Mouse (Mus musculus): ENCODE results near the gene Chpf. TPM values are rescaled to one million over a fixed set of nuclear protein-coding genes. Genes with fewer than 3 reads are reported as not detected.

Chpf gene
- polyA plus RNA-seq, 1 experiment from 2014 or later: 5.6 TPM

- Histone ChIP-seq H3K4me2 (peak overlapping the region; percentile 96), H3K9me3 (replicated peaks) (no peaks in the 10 kb centered on the region), H3K36me3 (peaks cover 26% of the 10 kb centered on the region), H3K9ac (no peak overlapping the region), H3K4me1 (replicated peaks) (peaks cover 30% of the 10 kb centered on the region), H3K27ac (no peak overlapping the region), H3K27me3 (peaks cover 91% of the 10 kb centered on the region), H3K4me3 (replicated peaks) (peak overlapping the region; percentile 73)
- peak; percentile 6; the same call in 1 of the 2 replicates for ATAC-seq (ENCODE audit: low read depth)
- DNase-seq: peak; percentile 72
- WGBS (ENCODE audit: insufficient replicate concordance): 8% methylated on average over 35 of the region's 35 CpGs
Measured at GRCm38 (mm10) chr1:75477264-75477965, 1.7 kb downstream of the Chpf start.

DNA sequence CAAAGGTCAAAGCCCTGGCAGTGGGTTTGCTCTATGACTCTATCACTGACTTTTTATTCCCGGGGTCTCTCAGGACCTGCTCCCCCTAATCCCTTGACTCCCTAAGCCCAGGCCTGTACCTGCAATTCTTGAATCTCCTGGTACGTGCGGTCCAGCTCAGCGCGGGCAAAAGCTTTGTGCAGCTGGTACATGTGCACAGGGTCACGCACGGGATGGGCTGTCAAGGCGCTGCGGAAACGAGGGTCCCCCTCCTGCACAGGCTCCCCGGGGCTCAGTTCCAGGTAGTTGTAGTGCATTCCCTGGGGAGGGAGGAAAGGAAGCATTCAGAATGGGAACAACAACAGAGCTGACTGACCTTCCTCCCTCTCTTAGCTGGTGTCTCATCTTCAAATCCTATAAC, 2.7 kb downstream of the Chpf start:
- H3K4me2 ChIP-seq: no peak overlapping the region
- peaks cover 26% of the 10 kb centered on the region for H3K36me3 ChIP-seq
- ATAC-seq (ENCODE audit: low read depth) (no peak), DNase-seq (no peak)
- H3K27me3 ChIP-seq: peaks cover 90% of the 10 kb centered on the region
- no peak overlapping the region for H3K27ac ChIP-seq
- peaks cover 30% of the 10 kb centered on the region for H3K4me1 ChIP-seq (replicated peaks)
- no peaks in the 10 kb centered on the region for H3K9me3 ChIP-seq (replicated peaks)
- 88% methylated on average over 11 of the region's 11 CpGs for WGBS (ENCODE audit: insufficient replicate concordance)
- no peak overlapping the region for H3K9ac ChIP-seq
- no peak overlapping the region for H3K4me3 ChIP-seq (replicated peaks)

DNA sequence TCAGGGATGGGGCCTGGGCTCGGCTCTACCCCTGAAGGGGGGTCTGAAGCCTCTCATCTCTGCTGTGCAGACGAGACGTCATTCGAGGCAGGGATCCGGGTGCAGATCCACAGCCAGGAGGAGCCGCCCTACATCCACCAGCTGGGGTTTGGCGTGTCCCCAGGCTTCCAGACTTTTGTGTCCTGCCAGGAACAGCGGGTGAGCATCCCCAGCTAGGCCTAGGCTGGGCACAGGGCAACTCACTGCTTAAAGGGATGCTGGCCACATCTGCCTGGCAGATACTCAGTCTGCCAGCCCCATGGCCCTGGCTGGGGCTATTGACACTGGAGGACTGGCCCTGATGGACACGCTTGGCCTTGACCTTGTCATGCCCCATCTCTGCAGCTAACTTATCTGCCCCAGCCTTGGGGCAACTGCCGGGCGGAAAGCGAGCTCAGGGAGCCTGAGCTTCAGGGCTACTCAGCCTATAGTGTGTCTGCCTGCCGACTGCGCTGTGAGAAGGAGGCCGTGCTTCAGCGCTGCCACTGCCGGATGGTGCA, 9.8 kb downstream of the Chpf start:
- Histone ChIP-seq H3K4me2 (no peak overlapping the region), H3K9ac (no peak overlapping the region), H3K27me3 (peaks cover 79% of the 10 kb centered on the region), H3K4me1 (replicated peaks) (peaks cover 14% of the 10 kb centered on the region), H3K4me3 (replicated peaks) (no peak overlapping the region), H3K36me3 (peaks cover 4% of the 10 kb centered on the region; the same call in 1 of the 2 replicates), H3K27ac (no peak overlapping the region), H3K9me3 (replicated peaks) (no peaks in the 10 kb centered on the region)
- ATAC-seq (ENCODE audit: low read depth): no peak
- WGBS (ENCODE audit: insufficient replicate concordance): 71% methylated on average over 17 of the region's 17 CpGs
- DNase-seq: no peak

DNA sequence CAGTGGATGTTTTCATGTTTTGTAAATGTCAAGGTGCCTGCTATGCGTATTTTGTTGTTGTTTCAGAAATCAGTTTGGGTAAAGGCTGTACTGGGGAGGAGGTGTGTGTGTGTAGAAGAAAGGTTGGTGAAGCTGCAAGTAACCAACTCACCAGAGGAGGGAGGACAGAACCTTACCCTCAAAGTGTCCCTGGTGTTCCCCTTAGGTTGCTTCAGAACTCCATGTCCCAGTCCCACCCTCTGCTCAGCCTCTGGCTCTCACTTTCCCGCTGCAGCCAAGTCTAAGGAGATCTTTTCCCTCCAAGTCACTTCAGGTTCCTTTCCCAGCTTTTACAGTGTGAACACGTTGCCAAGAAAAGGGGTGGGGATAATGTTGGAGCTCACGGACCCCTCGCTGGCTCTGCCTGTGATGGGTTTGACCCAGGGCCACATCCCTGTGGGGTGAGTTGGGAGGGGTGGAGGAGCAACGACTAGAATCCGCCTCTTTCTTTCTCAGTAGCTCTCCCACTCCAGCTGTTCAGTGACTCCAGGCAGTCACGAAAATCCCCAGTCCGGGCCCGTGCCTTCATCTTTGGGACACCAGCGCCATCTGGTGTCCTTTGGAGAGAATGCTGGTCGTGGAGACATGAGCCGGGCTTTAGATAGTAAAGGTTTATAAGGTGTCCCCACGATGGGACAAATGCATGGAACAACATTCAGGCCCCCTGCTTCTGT, 11.7 kb downstream of the Chpf start:
- Histone ChIP-seq H3K27me3 (peaks cover 68% of the 10 kb centered on the region), H3K9ac (no peak overlapping the region), H3K9me3 (replicated peaks) (no peaks in the 10 kb centered on the region), H3K4me2 (no peak overlapping the region), H3K4me1 (replicated peaks) (peaks cover 34% of the 10 kb centered on the region), H3K36me3 (no peaks in the 10 kb centered on the region), H3K4me3 (replicated peaks) (no peak overlapping the region), H3K27ac (no peak overlapping the region)
- 7% methylated on average over 14 of the region's 14 CpGs for WGBS (ENCODE audit: insufficient replicate concordance)
- DNase-seq: no peak
- peak; percentile 7; the same call in 1 of the 2 replicates for ATAC-seq (ENCODE audit: low read depth)

GRCm38 (mm10) chr1:75463652-75464204, 15.4 kb downstream of the Chpf start:
- DNase-seq (peak; percentile 62), ATAC-seq (ENCODE audit: low read depth) (peak; percentile 87)
- Histone ChIP-seq H3K27ac (peak overlapping the region; percentile 83), H3K36me3 (no peaks in the 10 kb centered on the region), H3K4me3 (replicated peaks) (peak overlapping the region; percentile 32), H3K4me2 (peak overlapping the region; percentile 67), H3K27me3 (peaks cover 53% of the 10 kb centered on the region), H3K4me1 (replicated peaks) (peaks cover 49% of the 10 kb centered on the region), H3K9ac (peak overlapping the region; percentile 55), H3K9me3 (replicated peaks) (no peaks in the 10 kb centered on the region)
- WGBS (ENCODE audit: insufficient replicate concordance): 45% methylated on average over 5 of the region's 5 CpGs

DNA sequence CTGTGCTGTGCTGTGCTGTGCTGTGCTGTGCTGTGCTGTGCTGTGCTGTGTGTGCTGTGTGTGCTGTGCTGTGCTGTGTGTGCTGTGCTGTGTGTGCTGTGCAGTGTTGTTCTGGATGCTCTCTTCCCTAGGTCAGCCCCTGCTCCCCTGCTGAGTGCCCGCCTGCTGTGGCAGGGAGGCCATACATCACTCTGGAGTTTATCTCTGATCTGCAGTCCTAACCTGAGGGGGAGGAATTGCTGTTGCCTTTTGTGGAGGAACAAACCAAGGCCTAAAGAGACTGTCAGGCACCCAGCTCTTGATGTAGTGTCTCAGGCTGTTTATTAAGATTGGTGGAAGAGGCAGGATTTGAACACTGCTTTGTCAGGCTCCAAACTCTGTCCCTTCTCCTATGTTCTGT, 16.5 kb downstream of the Chpf start:
- H3K27me3 ChIP-seq: peaks cover 53% of the 10 kb centered on the region
- 0% methylated on average over 1 of the region's 1 CpGs for WGBS (ENCODE audit: insufficient replicate concordance)
- DNase-seq: peak; percentile 60
- 0 out of 2 replicates have a peak overlapping the region, but pooled peaks have one; percentile 4 for H3K9ac ChIP-seq
- no peak overlapping the region for H3K4me3 ChIP-seq (replicated peaks)
- ATAC-seq (ENCODE audit: low read depth): peak; percentile 83
- H3K36me3 ChIP-seq: no peaks in the 10 kb centered on the region
- H3K4me2 ChIP-seq: peak overlapping the region; percentile 67
- H3K4me1 ChIP-seq (replicated peaks): peaks cover 60% of the 10 kb centered on the region
- H3K27ac ChIP-seq: peak overlapping the region; percentile 83
- H3K9me3 ChIP-seq (replicated peaks): no peaks in the 10 kb centered on the region

DNA sequence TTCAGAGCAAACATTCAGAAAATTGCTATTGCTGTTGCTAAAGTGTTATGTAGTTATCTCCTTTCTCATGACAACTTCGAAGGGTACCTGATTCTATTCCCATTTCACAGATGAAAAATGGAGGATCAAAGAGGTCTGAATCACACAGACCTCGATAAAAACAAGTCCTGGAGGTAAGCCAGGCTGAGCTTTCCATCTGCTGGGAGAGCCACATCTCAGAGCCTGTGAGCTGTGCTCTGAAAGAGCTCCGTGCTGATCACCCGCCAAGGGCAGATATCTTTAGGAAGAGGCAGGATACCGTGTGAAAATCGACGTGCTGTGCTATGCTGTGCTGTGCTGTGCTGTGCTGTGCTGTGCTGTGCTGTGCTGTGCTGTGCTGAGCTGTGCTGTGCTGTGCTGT, 18.8 kb downstream of the Chpf start:
- H3K27me3 ChIP-seq: peaks cover 61% of the 10 kb centered on the region
- H3K4me2 ChIP-seq: no peak overlapping the region
- ATAC-seq (ENCODE audit: low read depth) (no peak), DNase-seq (no peak)
- no peak overlapping the region for H3K9ac ChIP-seq
- H3K9me3 ChIP-seq (replicated peaks): no peaks in the 10 kb centered on the region
- no peaks in the 10 kb centered on the region for H3K36me3 ChIP-seq
- WGBS (ENCODE audit: insufficient replicate concordance): 45% methylated on average over 7 of the region's 7 CpGs
- no peak overlapping the region for H3K4me3 ChIP-seq (replicated peaks)
- no peak overlapping the region for H3K27ac ChIP-seq
- peaks cover 68% of the 10 kb centered on the region for H3K4me1 ChIP-seq (replicated peaks)

GRCm38 (mm10) chr1:75458789-75459684, 20.1 kb downstream of the Chpf start:
- 0 out of 2 replicates have a peak overlapping the region, but pooled peaks have one; percentile 33 for H3K9ac ChIP-seq
- H3K4me1 ChIP-seq (replicated peaks): peaks cover 56% of the 10 kb centered on the region
- peaks cover 67% of the 10 kb centered on the region for H3K27me3 ChIP-seq
- WGBS (ENCODE audit: insufficient replicate concordance): 13% methylated on average over 23 of the region's 23 CpGs
- H3K4me2 ChIP-seq: peak overlapping the region; percentile 65
- DNase-seq (no peak), ATAC-seq (ENCODE audit: low read depth) (no peak)
- H3K4me3 ChIP-seq (replicated peaks): peak overlapping the region; percentile 46
- peak overlapping the region; percentile 25; the same call in 1 of the 2 replicates for H3K27ac ChIP-seq
- H3K9me3 ChIP-seq (replicated peaks): no peaks in the 10 kb centered on the region
- no peaks in the 10 kb centered on the region for H3K36me3 ChIP-seq

DNA sequence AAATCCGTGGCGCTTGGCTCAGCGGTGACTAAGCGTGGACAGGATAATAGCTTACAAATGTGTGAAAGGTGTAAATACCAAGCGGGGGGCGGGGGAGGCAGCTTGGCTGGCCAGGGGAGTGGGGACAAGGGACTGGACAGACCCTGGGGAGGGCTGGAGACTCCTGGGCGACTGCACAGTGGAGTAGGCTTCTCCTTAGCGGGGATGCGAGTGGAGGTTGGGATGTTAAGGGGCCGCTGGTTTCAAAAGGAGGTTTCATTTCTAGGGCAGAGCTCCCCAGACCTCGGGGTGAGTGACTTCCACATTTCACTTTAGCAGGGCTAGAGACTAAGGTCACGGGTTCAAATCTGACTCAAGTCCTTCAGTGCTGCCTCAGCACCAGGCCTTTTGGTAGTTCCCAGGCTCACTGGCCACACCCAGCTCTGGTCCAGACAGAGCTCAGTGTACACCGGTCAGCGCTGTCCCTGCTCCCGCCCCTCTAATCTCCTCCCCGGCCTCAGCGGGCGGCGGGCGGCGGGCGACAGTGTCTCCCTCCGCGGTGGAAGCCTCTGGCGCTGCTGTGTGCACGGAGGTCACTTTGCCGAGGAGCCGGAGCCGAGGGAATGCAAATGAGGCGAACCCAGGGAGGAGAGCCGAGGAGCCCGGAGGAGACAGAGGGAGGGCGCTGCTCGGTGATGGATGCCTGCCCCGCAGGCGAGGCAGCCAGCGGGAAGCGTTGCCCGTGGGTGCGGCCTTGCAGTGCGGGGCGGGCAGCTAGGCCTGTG, 20.9 kb downstream of the Chpf start:
- DNase-seq (no peak), ATAC-seq (ENCODE audit: low read depth) (peak; percentile 34)
- Histone ChIP-seq H3K4me3 (replicated peaks) (peak overlapping the region; percentile 46), H3K4me1 (replicated peaks) (peaks cover 47% of the 10 kb centered on the region), H3K27me3 (peaks cover 73% of the 10 kb centered on the region), H3K9ac (peak overlapping the region; percentile 33; the same call in 1 of the 2 replicates), H3K9me3 (replicated peaks) (no peaks in the 10 kb centered on the region), H3K27ac (peak overlapping the region; percentile 25; the same call in 1 of the 2 replicates), H3K36me3 (no peaks in the 10 kb centered on the region), H3K4me2 (peak overlapping the region; percentile 65)
- WGBS (ENCODE audit: insufficient replicate concordance): 5% methylated on average over 42 of the region's 42 CpGs

GRCm38 (mm10) chr1:75457710-75458024, 21.4 kb downstream of the Chpf start:
- no peak overlapping the region for H3K27ac ChIP-seq
- H3K36me3 ChIP-seq: no peaks in the 10 kb centered on the region
- no peak overlapping the region for H3K9ac ChIP-seq
- H3K4me1 ChIP-seq (replicated peaks): peaks cover 42% of the 10 kb centered on the region
- 0 out of 2 replicates have a peak overlapping the region, but pooled peaks have one; percentile 46 for H3K4me3 ChIP-seq (replicated peaks)
- peaks cover 78% of the 10 kb centered on the region for H3K27me3 ChIP-seq
- H3K9me3 ChIP-seq (replicated peaks): no peaks in the 10 kb centered on the region
- 5% methylated on average over 7 of the region's 10 CpGs for WGBS (ENCODE audit: insufficient replicate concordance)
- ATAC-seq (ENCODE audit: low read depth): no peak
- DNase-seq: no peak
- H3K4me2 ChIP-seq: peak overlapping the region; percentile 65; the same call in 1 of the 2 replicates
